Comparison of ENCODE assay signal across 8 mouse cellular contexts in genomic region chr4:141539213-141539767, GRCm38 (mm10). TPM values are rescaled to one million over a fixed set of nuclear protein-coding genes. Genes with fewer than 3 reads are reported as not detected.
A peak's percentile ranks its signal among the peaks of the same experiment; 100 is the strongest.
DNase-seq lines count a peak whose midpoint lies in the region; ATAC-seq and TF ChIP-seq lines count a peak whose summit lies in the region.

No protein-coding gene starts in this region.

- TF ChIP-seq POLR2A in liver, adult 2 months (IDR thresholded peaks at IDR 0.05; ENCODE audit: extremely low read depth, insufficient read depth, low read length): no peak

- no peak for TF ChIP-seq CTCF in liver, adult 2 months (IDR thresholded peaks at IDR 0.05; ENCODE audit: low read depth, low read length)

- H3K4me1 ChIP-seq in liver, adult 2 months (ENCODE audit: control insufficient read depth, insufficient read depth, low read length): peaks cover 5% of the 10 kb centered on the region; the same call in 1 of the 2 replicates
- H3K4me1 ChIP-seq in embryonic facial prominence, embryonic 15.5 days: peaks cover 22% of the 10 kb centered on the region
- H3K4me1 ChIP-seq in limb, embryonic 10.5 days: peaks cover 34% of the 10 kb centered on the region
- H3K4me1 ChIP-seq in neural tube, embryonic 15.5 days: peaks cover 19% of the 10 kb centered on the region

- no peaks in the 10 kb centered on the region for H3K9me3 ChIP-seq in embryonic facial prominence, embryonic 15.5 days (replicated peaks)
- no peaks in the 10 kb centered on the region for H3K9me3 ChIP-seq in limb, embryonic 10.5 days (replicated peaks)
- no peaks in the 10 kb centered on the region for H3K9me3 ChIP-seq in neural tube, embryonic 15.5 days (replicated peaks)

- no peaks in the 10 kb centered on the region for H3K27me3 ChIP-seq in liver, adult 2 months (ENCODE audit: control insufficient read depth, insufficient read depth, low read length)
- no peaks in the 10 kb centered on the region for H3K27me3 ChIP-seq in embryonic facial prominence, embryonic 15.5 days
- H3K27me3 ChIP-seq in limb, embryonic 10.5 days (ENCODE audit: low read depth, poor library complexity, severe bottlenecking): no peaks in the 10 kb centered on the region
- no peaks in the 10 kb centered on the region for H3K27me3 ChIP-seq in neural tube, embryonic 15.5 days (replicated peaks)

- peaks cover 13% of the 10 kb centered on the region; the same call in 1 of the 2 replicates for H3K79me2 ChIP-seq in liver, adult 2 months (ENCODE audit: control insufficient read depth, insufficient read depth, low read length)

- H3K4me3 ChIP-seq in liver, adult 2 months (ENCODE audit: insufficient read depth, low read depth, low read length): peak overlapping the region; percentile 40; the same call in 1 of the 2 replicates
- H3K4me3 ChIP-seq in embryonic facial prominence, embryonic 15.5 days (replicated peaks): peak overlapping the region; percentile 86
- H3K4me3 ChIP-seq in limb, embryonic 10.5 days: peak overlapping the region; percentile 98
- peak overlapping the region; percentile 89 for H3K4me3 ChIP-seq in neural tube, embryonic 15.5 days (replicated peaks)

- no peak for DNase-seq in liver, adult 2 months (ENCODE audit: extremely low read depth, low read depth, low spot score)
- DNase-seq in liver: no peak
- DNase-seq in limb, embryonic 10.5 days (ENCODE audit: low spot score): no peak
- DNase-seq in gastrocnemius, adult 8-10 months (ENCODE audit: low spot score in 2 of 2): no peak
- DNase-seq in B cell, adult 2 months: no peak
- DNase-seq in right cerebral cortex, postnatal 14 days: no peak

- peak overlapping the region; percentile 43; the same call in 1 of the 2 replicates for H3K9ac ChIP-seq in liver, adult 2 months (ENCODE audit: low read depth, low read length)
- peak overlapping the region; percentile 18; the same call in 1 of the 2 replicates for H3K9ac ChIP-seq in embryonic facial prominence, embryonic 15.5 days
- peak overlapping the region; percentile 74 for H3K9ac ChIP-seq in neural tube, embryonic 15.5 days (replicated peaks)

- 23% methylated on average over 12 of the region's 12 CpGs for WGBS in liver, adult 2 months
- 39% methylated on average over 12 of the region's 12 CpGs for WGBS in embryonic facial prominence, embryonic 15.5 days
- 51% methylated on average over 12 of the region's 12 CpGs for WGBS in limb, embryonic 10.5 days
- WGBS in neural tube, embryonic 15.5 days: 47% methylated on average over 12 of the region's 12 CpGs

- peak overlapping the region; percentile 88 for H3K4me2 ChIP-seq in embryonic facial prominence, embryonic 15.5 days (replicated peaks)
- H3K4me2 ChIP-seq in neural tube, embryonic 15.5 days: peak overlapping the region; percentile 76

- H3K27ac ChIP-seq in liver, adult 2 months (replicated peaks; ENCODE audit: insufficient read depth, low read depth, low read length): peak overlapping the region; percentile 68
- peak overlapping the region; percentile 97 for H3K27ac ChIP-seq in embryonic facial prominence, embryonic 15.5 days (replicated peaks)
- peak overlapping the region; percentile 96 for H3K27ac ChIP-seq in limb, embryonic 10.5 days
- peak overlapping the region; percentile 97 for H3K27ac ChIP-seq in neural tube, embryonic 15.5 days (replicated peaks)

- no peaks in the 10 kb centered on the region for H3K36me3 ChIP-seq in liver, adult 2 months (ENCODE audit: control insufficient read depth, insufficient read depth, low read length)
- no peaks in the 10 kb centered on the region for H3K36me3 ChIP-seq in embryonic facial prominence, embryonic 15.5 days
- H3K36me3 ChIP-seq in limb, embryonic 10.5 days: no peaks in the 10 kb centered on the region
- no peaks in the 10 kb centered on the region for H3K36me3 ChIP-seq in neural tube, embryonic 15.5 days

- ATAC-seq in embryonic facial prominence, embryonic 15.5 days (ENCODE audit: insufficient number of reproducible peaks, low FRiP score, low TSS enrichment, low read depth): no peak
- no peak for ATAC-seq in neural tube, embryonic 15.5 days (ENCODE audit: low FRiP score)

RNA-seq across cellular contexts. Expression of gene Spen, which starts 0.9 kb away (rescaled TPM):
- total RNA-seq in liver, adult 2 months (2014; rRNA removed): 8.1 and 9.1 TPM in 2 replicates
- polyA plus RNA-seq in liver, adult 2 months (2012; rRNA removed): 5.9 and 7.5 TPM in 2 replicates
- polyA plus RNA-seq in embryonic facial prominence, embryonic 15.5 days (2015; fragmentation: Nextera tagmentation; extraction: Ambion mirVana): 10.8 and 10.9 TPM in 2 replicates
- polyA plus RNA-seq in limb, embryonic 10.5 days (2016; fragmentation: Nextera tagmentation; extraction: Ambion mirVana): 11.5 TPM in 2 replicates
- 13.4 and 13.7 TPM in 2 replicates for polyA plus RNA-seq in neural tube, embryonic 15.5 days (2015; fragmentation: Nextera tagmentation; extraction: Ambion mirVana)
- 10 to 100 TPM; 17.0 to 23.9 (median 23.5) TPM for total RNA-seq in gastrocnemius, adult 8-10 months (2022)

Comparison
In these comparisons a context has a peak if more than half of its experiments do, and no peak if none do; other contexts are left out.
1. H3K4me3 ChIP-seq: peak in every context shown above with its lines; median percentile 98 in limb, embryonic 10.5 days; 89 in neural tube, embryonic 15.5 days; 86 in embryonic facial prominence, embryonic 15.5 days; 40 in liver, adult 2 months.
2. H3K9ac ChIP-seq: peak in every context shown above with its lines; median percentile 74 in neural tube, embryonic 15.5 days; 43 in liver, adult 2 months; 18 in embryonic facial prominence, embryonic 15.5 days.